Mouse (Mus musculus) gastrocnemius, postnatal 14 days (tissue): Measurements from ENCODE around the gene Rnf115. TPM values are rescaled to one million over a fixed set of nuclear protein-coding genes. Genes with fewer than 3 reads are reported as not detected.

Experiments
- DNase-seq: peaks from one replicate; pipeline ENCODE4 v3.0.0; 2021; ENCODE audit warnings: mixed read lengths
- intact Hi-C: fragments of 180-260 bp; cut with DNase I; formaldehyde crosslinking; loops from one replicate; pipeline ENCODE4 v1.15.1; 2025; ENCODE audit warnings: low total_unique reads
- total RNA-seq, 2 experiments: library from RNA; stranded (reverse); gene quantifications; 2 replicates each; pipeline ENCODE4 v1.2.3; 2021

The Rnf115 gene
- total RNA-seq, 2 experiments from 2014 or later: 53.8 to 89.7 TPM

DNA sequence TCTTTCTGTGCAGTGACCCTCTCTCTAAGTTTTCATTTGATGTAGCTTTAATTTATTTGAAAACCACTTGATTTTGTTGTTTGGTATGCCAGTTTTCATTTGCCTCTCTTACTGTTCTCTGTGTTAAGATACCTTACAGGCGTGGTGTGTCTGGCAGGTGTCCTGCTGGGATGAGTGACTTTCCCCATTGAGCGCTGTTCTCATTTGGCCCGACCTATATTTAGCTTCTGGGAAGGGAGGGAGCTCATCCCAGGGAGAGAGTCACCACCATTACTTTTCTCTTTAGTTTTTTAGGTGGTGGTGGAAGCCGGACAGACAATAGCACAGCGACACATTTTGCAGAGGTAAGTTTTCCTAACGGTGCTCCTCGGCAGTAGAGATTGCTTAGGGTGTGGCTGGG lies 30.2 kb downstream of the Rnf115 start:
- intact Hi-C loops: no loop called here
- peak; percentile 57 for DNase-seq

DNA sequence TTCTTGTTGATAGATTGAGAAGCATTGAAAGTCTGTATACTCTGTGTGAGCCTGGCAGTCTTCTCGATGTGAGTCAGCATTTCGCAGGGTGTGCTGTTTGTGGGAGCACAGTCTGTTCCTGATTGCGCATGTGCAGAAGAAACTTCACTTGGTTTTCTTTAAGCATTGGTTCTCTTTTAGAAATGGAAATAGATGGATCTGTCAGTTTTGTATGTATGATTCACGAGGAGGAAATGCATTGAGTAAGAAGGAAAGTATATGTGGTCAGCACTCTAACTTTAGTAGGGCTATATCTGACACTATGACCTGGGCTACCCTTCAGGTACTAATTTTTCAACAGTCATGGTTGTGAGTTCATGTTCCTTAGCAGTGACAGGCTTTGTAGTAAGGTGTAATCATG lies 32.2 kb downstream of the Rnf115 start:
- intact Hi-C loops: no loop called here
- no peak for DNase-seq

DNA sequence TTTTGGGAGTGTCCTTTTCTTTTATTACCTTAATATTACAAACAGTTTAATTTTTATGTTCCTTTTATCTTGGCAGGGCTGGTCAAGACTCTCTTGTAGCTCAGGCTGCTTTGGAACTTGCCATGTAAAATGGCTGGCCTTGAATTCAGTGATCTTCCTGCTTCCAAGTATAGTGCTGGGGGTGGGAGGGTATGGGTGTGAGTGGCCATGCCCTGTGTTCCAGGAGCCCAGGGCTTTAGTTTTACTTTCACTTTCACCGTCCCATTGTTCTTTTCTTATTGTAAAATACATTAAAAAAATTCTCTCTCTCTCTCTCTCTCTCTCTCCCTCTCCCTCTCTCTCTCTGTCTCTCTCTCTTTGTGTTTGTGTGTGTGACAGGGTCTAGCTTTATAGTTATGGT lies 37.1 kb downstream of the Rnf115 start:
- no peak for DNase-seq
- intact Hi-C loops: no loop called here

DNA sequence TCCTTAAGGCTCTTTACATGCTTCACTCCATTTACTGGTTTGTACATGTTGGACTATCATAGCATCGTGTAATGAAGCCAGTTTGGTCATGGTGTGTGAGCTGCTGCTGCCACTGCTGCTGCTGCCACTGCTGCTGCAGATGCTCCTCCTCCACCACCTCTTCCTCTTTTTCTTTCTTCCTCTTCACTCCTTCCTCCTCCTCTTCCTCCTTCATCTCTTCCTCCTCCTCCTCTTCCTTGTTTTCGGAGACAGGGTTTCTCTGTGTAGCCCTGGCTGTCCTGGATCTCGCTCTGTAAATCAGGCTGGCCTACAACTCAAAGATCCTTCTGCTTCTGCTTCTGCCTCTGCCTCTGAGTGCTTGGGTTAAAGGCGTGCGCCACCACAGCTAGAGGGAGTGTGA lies 42.5 kb downstream of the Rnf115 start:
- DNase-seq: no peak
- intact Hi-C loops: no loop called here

DNA sequence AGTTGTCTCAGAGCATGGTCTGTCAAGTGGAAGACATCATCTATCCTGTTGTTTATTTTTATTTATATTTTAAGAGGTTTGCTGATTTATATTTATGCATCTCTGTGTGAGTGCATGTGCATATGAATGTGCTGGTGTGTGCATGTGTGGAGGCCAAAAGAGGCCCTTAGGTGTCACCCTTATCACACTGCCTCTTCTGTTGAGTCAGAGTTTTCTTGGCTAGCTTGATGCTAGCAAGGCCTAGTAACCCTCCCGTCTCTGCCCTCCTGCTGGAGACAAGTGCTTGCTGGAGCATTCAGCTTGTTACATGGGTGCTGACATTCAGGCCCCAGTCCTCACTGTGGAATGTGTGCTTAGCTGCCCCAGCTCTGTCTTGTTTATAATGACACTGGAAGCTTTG lies 45.5 kb downstream of the Rnf115 start:
- no peak for DNase-seq
- intact Hi-C loops: no loop called here

DNA sequence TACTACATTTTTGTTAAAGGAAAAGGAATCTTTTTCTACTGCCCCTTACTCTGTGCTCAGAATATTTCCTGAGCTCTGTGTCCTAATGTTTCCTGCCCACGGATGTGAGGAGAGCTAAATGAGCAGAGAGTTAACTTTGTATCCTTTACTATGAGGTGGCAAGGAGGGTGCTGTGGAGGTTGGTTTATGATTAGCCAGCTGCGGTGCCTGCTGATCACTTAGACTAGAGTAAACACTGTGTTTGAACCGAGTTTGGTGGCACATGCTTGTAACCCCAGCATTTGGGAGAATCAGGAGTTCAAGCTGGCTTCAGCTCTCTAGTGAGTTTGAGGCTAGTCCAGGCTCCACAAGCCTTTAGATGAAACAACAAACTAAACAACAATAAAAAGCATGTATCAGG lies 49.7 kb downstream of the Rnf115 start:
- intact Hi-C loops: no loop called here
- no peak for DNase-seq

DNA sequence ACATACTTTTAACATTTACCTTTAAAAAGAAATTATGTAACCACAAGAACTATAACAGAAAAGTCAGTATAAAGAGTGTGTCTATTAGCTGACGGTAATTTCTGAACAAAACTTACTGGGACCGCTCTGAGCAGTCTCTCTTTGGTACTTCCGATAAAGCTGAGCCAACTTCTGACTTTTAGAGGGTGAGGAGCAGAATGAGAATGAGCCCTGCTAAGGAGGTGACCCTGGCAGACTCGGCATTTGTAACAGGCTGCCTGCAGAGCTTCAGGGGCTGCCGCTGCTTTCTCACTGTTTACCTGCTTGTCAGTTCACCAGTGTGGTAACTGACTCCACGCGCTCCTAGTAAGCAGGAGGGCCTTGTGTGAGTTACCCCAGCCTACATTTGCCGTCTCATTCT lies 54.8 kb downstream of the Rnf115 start:
- no peak for DNase-seq
- intact Hi-C loops: no loop called here

DNA sequence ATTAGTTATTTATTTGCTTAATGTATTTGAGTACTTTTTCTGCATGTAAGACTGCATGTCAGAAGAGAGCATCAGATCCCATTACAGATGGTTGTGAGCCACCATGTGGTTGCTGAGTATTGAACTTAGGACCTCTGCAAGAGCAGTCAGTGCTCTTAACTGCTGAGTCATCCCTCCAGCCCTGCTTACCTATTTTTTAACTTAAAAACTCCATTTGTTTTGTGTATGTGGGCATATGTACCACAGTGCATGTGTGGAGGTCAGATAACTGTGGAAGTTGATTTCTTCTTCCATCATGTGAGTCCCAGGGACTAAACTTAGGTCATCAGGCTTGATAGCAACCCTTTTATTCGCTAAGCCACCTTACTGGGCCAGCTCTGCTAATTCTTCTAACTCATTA lies 60.3 kb downstream of the Rnf115 start:
- intact Hi-C loops: no loop called here
- DNase-seq: no peak

DNA sequence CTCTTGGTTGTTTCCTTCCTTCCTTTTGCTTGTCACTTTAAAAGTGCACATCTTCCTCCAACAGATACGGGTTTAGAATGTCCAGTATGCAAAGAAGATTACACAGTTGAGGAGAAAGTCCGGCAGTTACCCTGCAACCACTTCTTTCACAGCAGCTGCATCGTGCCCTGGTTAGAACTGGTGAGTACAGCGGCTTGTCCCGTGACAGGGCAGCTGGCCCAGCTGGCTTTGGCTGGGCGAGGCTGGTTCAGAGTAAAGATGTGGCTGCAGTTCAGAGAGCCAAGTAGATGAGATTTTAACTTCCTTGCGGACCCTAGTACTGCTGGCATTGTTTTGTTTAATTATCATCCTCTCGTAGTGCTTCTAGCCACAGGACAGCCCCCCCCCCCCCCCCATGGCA lies 61.0 kb downstream of the Rnf115 start:
- intact Hi-C loops: no loop called here
- DNase-seq: peak; percentile 21

DNA sequence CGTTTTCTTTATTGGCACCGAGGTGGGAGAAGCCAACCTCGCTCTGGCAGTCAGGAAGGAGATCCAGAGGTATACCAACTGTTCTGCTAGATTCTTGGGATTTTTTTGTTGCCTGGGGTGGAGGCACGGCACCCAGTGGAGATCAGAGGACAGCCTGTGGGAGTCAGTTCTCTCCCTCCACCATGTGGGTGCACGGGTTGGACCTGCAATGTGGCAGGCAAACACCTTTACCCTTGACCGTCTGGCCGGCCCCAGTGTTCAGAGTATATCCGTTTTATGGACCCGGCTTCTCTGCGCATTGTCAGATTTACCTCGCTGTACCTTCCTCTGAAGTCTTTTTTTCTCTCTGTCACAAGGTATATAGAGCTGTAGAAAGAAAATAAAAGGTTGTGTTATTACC lies 72.8 kb downstream of the Rnf115 start:
- intact Hi-C loops: no loop called here
- DNase-seq: no peak

DNA sequence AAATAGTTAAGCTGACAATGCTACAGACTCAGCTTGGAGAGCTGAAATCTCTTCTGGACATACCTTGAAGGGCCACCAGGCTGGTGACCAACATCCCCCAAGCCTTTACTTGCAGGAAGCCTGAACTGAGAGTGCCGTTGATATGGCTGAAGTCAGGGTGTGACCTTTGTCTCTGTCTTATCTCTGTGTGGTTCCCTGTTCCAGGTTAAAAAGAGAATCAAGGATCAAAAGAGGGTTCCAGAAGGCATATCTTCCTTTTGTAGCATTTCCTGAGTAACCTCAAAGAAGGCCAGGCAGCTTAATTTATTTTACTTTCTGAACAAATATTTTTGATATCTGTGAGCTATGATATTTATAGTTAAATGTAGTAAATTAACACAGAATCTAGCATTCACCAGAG lies 74.8 kb downstream of the Rnf115 start:
- no peak for DNase-seq
- intact Hi-C loops: no loop called here

DNA sequence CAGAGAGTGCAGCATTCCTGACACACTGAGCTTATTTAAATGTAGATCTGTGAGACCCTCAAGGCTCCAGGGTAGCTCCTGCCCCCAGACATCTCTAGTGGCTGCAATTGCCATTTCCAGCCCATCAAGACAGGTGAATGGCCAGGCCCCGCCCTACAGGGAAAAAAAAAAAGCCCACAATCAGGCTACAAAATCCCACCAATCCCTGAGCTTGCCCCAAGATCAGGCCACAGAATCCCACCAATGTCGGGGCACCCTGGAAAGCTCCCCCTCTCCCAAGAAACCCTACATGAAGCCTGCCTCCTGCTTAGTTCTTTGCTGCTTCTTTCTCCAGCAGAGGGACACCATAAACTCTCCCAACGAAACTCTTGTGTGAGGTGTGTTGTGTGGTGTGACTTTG lies 80.7 kb downstream of the Rnf115 start:
- DNase-seq: no peak
- intact Hi-C loops: no loop called here

DNA sequence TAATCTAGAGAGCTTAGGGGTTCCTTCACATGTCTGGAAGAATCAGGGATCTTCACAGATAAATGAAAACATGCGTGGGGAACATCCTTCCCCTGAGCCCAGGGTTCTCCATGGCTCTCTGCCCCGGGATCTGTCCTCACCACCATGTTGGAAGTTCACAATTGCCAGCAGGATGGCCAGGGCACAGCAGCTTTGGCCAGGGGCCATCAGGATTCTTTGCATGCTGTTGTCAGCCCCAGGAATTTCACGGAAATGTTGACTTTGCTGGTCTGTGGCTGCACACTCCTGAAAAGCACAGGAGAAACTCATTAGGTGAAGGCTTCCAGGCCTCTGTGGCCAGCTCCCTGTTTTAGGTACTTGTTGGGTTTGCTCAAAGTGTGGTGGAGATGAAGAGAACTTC lies 81.2 kb downstream of the Rnf115 start:
- intact Hi-C loops: no loop called here

DNA sequence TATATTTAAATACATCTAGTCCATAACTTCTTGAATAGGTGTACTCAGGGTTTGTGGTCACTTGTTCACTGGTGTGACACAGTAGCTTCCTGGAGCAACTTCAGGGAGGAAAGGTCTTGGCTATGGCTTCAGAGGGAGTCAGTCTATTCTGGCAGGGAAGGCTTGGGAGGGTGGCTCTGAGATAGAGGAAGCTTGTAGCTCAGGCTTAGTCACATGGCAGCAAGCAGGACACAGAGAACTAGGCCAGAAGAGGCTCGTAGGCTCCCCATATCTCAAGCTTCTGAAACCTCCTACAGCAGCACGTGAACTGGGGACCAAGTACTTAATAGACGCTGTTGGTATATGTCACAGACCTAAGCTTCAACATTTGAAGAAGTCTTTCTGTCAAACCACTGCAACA lies 83.8 kb downstream of the Rnf115 start:
- intact Hi-C loops: no loop called here
- DNase-seq: no peak

More for the DNA sequence above, 81.2 kb downstream of the Rnf115 start:
- DNase-seq: no peak

DNA sequence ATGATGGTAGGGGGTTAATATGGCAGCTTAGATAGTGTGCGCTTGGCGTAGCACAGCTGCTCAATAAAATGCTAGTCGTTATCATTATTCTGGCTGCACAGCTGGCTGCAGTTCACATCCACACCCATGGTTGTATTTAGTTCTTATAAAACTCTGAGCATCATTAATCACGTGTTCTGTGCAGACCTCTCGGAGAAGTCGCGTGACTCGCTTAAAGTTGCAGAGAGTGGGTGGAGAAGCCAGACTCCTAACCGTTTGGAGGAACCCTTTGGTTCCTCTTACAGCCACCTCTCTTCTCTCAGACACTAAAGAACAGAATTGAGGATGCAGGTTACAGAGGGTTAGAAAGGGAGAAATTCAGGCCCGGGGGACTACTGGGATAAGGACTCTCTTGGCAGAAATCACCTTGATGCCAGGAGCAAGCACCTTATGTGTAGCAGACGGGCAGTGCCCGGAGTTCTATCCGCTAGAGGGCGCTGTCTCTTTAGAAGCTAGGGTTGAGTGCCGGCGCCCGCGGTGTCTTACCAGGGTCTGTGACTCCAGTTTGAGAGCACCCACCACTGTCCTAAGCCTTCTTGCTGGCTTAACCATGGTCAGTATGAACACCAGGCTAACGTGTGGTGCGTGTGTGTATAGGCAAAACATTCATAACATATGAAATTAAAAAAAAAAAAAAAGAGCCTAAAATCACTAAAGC lies 85.1 kb downstream of the Rnf115 start:
- intact Hi-C loops: no loop called here

DNA sequence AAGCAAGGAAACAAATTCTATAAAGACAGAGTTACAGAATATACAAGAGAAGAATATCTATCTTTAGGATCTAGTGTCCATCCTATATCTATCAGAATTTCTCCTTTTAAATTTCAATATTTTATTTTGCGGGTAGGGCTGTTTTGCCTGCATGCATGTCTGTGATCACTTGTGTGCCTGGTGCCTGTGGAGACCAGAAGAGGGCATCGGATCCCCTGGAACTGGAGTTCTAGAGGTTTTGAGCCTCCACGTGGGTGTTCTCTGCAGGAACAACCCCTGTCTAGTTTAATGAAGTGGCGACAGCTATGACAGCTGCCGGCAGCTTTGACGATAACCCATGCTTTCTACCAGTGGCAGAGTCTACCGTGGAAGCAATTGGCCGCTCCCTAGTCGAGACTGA lies 85.6 kb downstream of the Rnf115 start:
- peak; percentile 15 for DNase-seq
- intact Hi-C loops: no loop called here

More for the DNA sequence above, 85.1 kb downstream of the Rnf115 start:
- DNase-seq: peak; percentile 80

DNA sequence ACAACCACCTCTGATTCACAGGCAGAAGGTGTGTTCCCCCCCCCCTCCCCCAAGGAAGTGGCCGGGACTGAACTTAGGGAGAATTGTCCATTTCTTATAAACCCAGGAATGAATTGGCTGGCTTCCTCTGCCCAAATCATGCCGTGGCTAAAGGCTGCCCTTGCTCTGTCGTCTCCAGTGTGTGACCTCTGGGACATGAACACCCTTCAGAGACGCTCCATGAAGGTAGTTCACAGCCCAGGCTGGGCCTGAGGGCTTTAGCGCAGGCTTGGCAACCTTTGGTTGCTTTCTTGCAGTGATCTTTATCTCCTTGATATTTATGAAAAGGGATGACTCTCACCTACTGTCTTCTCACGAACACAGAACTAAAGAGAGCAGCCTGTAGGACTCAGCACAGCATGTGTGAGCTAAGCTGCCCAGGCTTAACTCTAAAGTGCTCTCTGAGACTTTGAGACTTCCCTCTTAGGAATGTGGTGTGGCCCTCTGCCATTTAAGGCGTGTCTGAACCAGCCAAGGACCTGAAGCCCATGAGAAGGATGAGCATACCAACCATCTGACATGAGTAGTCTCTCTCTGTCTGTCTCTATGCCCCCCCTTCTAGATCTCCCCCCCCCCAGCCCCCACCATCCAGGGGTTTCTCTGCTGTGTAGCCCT lies 86.3 kb downstream of the Rnf115 start:
- intact Hi-C loops: no loop called here

DNA sequence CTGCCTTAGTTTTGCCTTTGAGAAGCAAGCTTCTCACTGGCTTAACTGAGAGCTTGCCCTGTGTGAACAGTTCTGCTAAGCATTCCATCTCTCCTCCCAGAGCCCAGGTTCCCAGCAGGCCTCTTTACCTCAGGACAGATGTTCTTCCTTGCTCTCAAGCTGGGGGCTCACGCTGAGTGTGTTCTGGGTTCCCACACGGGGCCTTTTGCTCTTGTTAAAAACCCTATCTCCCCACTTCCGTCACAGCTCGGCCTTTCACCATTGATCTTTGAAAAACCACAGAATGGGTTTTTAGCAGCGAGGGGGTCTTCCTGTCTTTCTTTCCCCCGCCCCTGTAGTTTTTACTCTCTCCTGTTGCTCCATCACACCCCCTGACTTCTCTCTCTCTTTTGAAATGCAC lies 86.9 kb downstream of the Rnf115 start:
- intact Hi-C loops: no loop called here
- no peak for DNase-seq

More for the DNA sequence above, 86.3 kb downstream of the Rnf115 start:
- DNase-seq: no peak

DNA sequence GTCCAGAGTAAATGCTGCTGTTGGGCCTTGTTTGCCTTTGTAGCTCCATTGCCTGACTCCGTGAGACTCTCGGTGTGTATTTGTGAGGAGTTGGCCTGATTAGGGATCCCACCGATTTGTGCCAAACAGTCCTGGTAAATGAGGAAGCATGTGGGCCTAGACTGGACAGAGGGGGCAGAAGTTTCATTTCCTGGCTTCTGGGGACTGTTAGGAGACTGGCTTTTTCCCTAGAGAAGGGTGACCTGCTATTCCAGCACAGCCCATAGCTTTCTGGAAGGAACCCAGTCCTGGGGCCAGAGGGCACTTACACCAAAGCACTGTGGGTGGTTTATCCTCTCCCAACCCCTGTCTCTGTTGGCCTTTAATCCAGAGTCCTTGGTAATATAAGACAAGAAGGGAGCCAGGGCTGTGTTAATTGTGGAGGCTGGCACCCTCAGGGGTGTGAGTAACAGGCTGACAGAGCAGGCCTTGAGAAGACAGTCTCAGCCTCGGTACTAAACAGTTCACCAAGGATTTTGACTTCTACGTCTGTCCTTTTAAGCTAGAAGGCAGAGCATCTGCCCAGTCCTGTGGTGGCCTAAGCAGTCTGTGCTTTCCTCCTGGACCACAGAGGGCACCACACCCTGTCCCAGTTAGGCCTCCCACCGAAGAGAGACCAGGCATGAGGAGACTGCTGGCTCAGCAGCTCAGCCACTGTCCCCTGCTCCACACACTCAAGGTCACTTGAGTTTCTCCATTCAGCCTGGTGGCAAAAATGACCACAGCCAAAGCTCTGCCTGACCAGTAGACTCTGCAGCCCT lies 92.9 kb downstream of the Rnf115 start:
- no peak for DNase-seq
- intact Hi-C loops: no loop called here

DNA sequence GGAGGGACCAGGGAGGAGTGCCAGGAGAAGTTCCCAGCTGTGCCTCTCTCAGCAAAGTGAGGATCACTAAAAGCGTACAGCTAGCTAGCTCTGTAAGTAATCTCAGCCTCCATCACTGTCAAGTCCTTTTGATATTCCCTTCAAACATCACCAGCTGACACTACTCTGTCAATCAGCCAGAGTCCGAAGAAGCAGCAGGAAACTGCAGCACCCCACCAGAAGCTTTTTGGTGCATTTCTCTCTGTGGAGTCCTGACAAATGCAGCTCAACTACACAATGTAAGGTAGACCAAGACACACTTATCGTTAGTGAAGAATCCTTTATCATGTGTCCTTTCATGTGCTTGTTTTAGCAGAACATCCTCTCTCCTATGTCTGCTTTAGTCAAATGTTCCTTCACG lies 94.1 kb downstream of the Rnf115 start:
- no peak for DNase-seq
- intact Hi-C loops: no loop called here

DNA sequence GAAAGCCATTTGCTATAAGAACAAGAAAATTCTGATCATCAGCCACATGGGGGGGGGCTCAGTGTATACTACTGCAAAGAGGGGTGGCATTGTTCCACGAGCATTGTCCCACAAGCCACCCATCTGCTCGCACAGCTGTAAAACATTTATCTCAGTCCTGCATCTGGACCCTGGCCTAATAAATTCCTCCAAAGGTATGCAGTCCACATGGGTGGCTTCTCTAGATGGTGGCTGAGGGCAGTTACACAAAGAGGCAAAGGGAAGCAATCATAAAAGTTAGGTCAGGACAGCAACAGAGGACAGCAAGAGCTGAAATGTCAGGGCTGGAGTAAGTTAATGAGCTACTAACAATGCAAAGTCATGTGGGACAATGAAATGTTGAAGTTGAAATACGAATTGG lies 96.2 kb downstream of the Rnf115 start:
- intact Hi-C loops: no loop called here
- DNase-seq: no peak
